Mouse (Mus musculus) brown adipose tissue, adult 24 weeks (tissue): Measurements from ENCODE around the gene Chrnb4. TPM values are rescaled to one million over a fixed set of nuclear protein-coding genes. Genes with fewer than 3 reads are reported as not detected.

Experiments
- H3K27ac ChIP-seq: fragments of 200-500 bp; replicated peaks from 2 replicates; pipeline ENCODE4 v1.5.1; 2012; ENCODE audit warnings: low read depth, mild to moderate bottlenecking, low read length
- H3K4me1 ChIP-seq: fragments of 200-500 bp; 2 replicates; pipeline ENCODE4 v1.6.1; 2012; ENCODE audit warnings: low read length, mixed read lengths; ENCODE audit not compliant: control insufficient read depth, insufficient read depth, insufficient read length
- H3K4me3 ChIP-seq: fragments of 200-500 bp; 2 replicates; pipeline ENCODE4 v1.5.1; 2012; ENCODE audit warnings: low read depth, mild to moderate bottlenecking, low read length, moderate library complexity; ENCODE audit not compliant: insufficient read depth
- polyA plus RNA-seq: library from polyadenylated mRNA; stranded (reverse); fragments of >200 nt; gene quantifications from 2 replicates; pipeline ENCODE4 v1.2.4, GENCODE M21; 2012; ENCODE audit not compliant: missing spikeins, insufficient read depth, insufficient read length

Chrnb4 gene
- polyA plus RNA-seq, 1 experiment = not detected

- no peak overlapping the region for H3K4me3 ChIP-seq
- H3K27ac ChIP-seq = no peak overlapping the region
- H3K4me1 ChIP-seq = no peaks in the 10 kb centered on the region
Observed at GRCm38 (mm10) chr9:55039983-55040382, 8.6 kb downstream of the Chrnb4 start.

- Histone ChIP-seq H3K4me1 (no peaks in the 10 kb centered on the region), H3K4me3 (no peak overlapping the region), H3K27ac (no peak overlapping the region)
Observed at GRCm38 (mm10) chr9:55038948-55039347, 9.6 kb downstream of the Chrnb4 start.

- H3K4me3 ChIP-seq = no peak overlapping the region
- H3K4me1 ChIP-seq = no peaks in the 10 kb centered on the region
- no peak overlapping the region for H3K27ac ChIP-seq
Observed at GRCm38 (mm10) chr9:55031435-55032167, 17.0 kb downstream of the Chrnb4 start.

- Histone ChIP-seq H3K4me3 (no peak within 1 kb of the TSS), H3K27ac (no peak within 1 kb of the TSS), H3K4me1 (no peaks in the 10 kb centered on the region)
Observed at GRCm38 (mm10) chr9:55026275-55026663, 22.3 kb downstream of the Chrnb4 start, which contains the start of gene Chrna3. Gene Chrna3, minus strand, starts transcription at chr9:55026562.

GRCm38 (mm10) chr9:55025534-55026274 lies 22.9 kb downstream of the Chrnb4 start:
- H3K4me1 ChIP-seq = no peaks in the 10 kb centered on the region
- no peak overlapping the region for H3K27ac ChIP-seq
- no peak overlapping the region for H3K4me3 ChIP-seq

GRCm38 (mm10) chr9:55023902-55024583 lies 24.5 kb downstream of the Chrnb4 start:
- no peak overlapping the region for H3K4me3 ChIP-seq
- H3K27ac ChIP-seq = no peak overlapping the region
- H3K4me1 ChIP-seq = no peaks in the 10 kb centered on the region

- no peak overlapping the region for H3K4me3 ChIP-seq
- H3K27ac ChIP-seq = no peak overlapping the region
- no peaks in the 10 kb centered on the region for H3K4me1 ChIP-seq
Observed at GRCm38 (mm10) chr9:55023326-55023725, 25.3 kb downstream of the Chrnb4 start.

- Histone ChIP-seq H3K27ac (no peak overlapping the region), H3K4me3 (no peak overlapping the region), H3K4me1 (no peaks in the 10 kb centered on the region)
Observed at GRCm38 (mm10) chr9:55016926-55017325, 31.7 kb downstream of the Chrnb4 start.

GRCm38 (mm10) chr9:55010588-55011350 lies 37.8 kb downstream of the Chrnb4 start:
- H3K4me3 ChIP-seq = no peak overlapping the region
- H3K4me1 ChIP-seq = peaks cover 4% of the 10 kb centered on the region; the same call in 1 of the 2 replicates
- 0 out of 2 replicates have a peak overlapping the region, but pooled peaks have one; percentile 0 for H3K27ac ChIP-seq

- Histone ChIP-seq H3K27ac (no peak overlapping the region), H3K4me3 (no peak overlapping the region), H3K4me1 (peaks cover 4% of the 10 kb centered on the region; the same call in 1 of the 2 replicates)
Observed at GRCm38 (mm10) chr9:55009692-55010091, 38.9 kb downstream of the Chrnb4 start.

- H3K27ac ChIP-seq = no peak overlapping the region
- H3K4me1 ChIP-seq = no peaks in the 10 kb centered on the region
- H3K4me3 ChIP-seq = no peak overlapping the region
Observed at GRCm38 (mm10) chr9:55003609-55004008, 45.0 kb downstream of the Chrnb4 start.

- no peak overlapping the region for H3K27ac ChIP-seq
- H3K4me3 ChIP-seq = no peak overlapping the region
- no peaks in the 10 kb centered on the region for H3K4me1 ChIP-seq
Observed at GRCm38 (mm10) chr9:54995645-54996044, 52.9 kb downstream of the Chrnb4 start.

GRCm38 (mm10) chr9:54994381-54994780 lies 54.2 kb downstream of the Chrnb4 start:
- Histone ChIP-seq H3K4me1 (no peaks in the 10 kb centered on the region), H3K27ac (no peak overlapping the region), H3K4me3 (no peak overlapping the region)

- Histone ChIP-seq H3K27ac (no peak overlapping the region), H3K4me1 (no peaks in the 10 kb centered on the region), H3K4me3 (no peak overlapping the region)
Observed at GRCm38 (mm10) chr9:54990362-54990761, 58.2 kb downstream of the Chrnb4 start.

- no peaks in the 10 kb centered on the region for H3K4me1 ChIP-seq
- H3K4me3 ChIP-seq = no peak overlapping the region
- no peak overlapping the region for H3K27ac ChIP-seq
Observed at GRCm38 (mm10) chr9:54982401-54982800, 66.2 kb downstream of the Chrnb4 start.
